Mouse (Mus musculus) kidney, postnatal 25 days (tissue): ENCODE data around the gene Pdss2.
"Not testable (repeated sequence)": the region's sequence is repeated elsewhere in the genome, so short reads cannot be mapped to it uniquely, and the experiment has no call there.

Experiments used
- DNase-seq, 2 experiments: peaks; one replicate each; pipeline ENCODE4 v3.0.0; 2021; ENCODE audit warnings: mixed read lengths in 2 of 2

The Pdss2 gene

DNA sequence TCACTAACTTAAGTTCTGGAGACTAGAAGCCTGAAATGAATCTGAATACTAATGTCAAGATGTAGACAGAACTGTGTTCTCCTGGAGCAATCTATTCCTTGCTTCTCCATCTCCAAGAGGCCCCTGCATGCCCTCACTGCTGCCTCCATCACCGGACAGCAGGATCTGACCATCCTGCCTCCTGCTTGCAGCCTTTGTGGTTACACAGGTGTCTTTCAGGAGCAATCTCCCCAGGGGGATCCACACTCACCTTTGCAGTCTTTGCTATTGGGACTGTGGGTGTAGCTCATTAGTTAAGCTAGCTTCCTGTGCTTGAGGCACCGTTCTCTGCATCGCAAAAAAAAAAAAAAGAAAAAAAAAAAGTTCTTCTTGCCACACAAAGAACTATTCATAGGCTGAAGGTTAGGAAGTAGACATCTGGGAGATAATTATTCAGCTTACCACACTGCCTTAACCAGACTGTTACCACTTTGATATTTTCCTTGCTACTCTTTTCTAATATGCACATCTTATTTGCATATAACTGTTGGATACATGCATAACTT lies 23.0 kb downstream of the Pdss2 start:
- DNase-seq, result no peak

DNA sequence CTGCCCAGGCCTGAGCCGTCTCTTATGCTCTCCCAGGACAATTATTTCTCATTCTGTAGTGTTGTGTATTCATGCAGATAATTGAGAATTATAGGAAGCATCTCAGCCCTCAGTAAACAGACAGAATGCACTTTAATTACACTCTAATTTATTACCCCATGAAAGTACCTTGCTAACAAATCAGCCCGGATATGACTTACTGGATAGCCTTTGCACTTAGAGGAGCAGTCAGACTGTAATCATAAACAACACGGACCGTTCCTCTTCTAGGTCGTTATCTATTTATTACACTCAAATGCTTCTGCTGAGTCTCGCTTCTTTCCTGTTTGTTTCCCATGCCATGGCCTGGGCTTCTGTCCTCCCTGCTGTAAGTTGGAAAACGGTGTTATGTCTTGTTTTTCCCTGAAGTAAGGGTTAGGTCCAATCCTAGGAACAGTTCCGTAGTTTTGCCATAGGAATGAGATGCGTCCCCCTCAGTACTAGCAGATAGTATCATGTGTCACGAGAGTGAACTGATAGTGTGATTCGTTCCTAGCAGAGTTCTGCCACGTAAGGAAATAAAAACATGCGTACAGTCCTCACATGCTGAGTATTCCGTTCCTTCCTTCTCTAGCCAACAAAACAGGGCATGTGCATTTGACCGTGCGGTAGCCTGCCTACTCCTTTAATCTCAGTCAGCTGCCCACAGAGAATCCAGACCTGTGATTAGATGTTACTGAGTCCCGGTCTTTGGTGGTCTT lies 24.3 kb downstream of the Pdss2 start:
- no peak for DNase-seq

DNA sequence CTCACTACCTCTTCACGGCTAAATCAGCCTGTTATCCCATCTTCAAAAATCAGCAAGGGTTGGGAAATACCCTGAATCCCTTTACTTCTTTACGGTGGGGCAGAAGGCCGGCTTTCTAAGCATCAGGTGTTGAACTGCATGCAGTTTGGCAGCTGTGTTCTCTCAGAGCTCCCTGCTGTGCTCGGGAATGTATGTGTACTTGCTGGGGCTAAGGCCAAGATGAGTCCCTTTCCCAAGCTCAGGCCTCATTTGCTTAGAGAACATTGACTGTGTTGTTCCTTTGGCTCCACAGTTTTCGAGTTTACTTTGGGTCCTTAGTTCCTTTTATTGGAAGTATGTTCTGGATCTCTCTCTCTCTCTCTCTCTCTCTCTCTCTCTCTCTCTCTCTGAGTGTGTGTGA lies 26.7 kb downstream of the Pdss2 start:
- DNase-seq, result no peak

DNA sequence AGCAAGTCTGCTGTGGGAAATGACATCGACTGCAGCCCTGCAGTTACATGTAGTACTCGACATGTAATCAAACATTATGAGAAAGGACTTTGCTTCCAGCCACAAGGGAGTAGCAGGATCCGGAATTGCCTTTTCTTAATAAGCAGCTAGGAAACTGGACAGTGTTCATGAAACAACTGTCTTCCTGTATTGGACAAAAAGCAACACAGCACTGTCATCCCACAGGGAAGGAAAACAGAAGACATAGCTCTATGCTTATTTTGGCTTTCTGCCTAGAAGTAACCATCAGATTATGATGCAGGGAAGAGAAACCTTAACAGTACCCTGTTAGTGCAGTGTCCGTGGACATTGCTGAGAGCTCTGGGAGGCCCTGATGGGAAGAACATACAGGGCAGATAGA lies 31.0 kb downstream of the Pdss2 start:
- no peak for DNase-seq

DNA sequence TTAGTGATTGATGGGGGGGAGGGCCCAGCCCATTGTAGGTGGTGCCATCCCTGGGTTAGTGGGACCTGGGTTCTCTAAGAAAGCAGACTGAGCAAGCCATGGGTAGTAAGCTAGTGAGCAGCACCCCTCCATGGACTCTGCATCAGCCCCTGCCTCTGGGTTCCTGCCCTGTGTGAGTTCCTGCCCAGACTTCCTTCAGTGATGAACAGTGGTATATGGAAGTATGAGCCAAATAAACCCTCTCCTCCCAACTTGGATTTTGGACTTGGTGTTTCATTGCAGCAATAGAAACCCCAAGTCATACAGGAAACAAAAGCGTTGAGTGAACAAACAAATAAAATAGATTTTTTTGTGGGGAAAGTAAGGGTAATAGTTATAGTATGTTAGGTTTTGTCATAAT lies 35.7 kb downstream of the Pdss2 start:
- DNase-seq, result not testable (repeated sequence)

DNA sequence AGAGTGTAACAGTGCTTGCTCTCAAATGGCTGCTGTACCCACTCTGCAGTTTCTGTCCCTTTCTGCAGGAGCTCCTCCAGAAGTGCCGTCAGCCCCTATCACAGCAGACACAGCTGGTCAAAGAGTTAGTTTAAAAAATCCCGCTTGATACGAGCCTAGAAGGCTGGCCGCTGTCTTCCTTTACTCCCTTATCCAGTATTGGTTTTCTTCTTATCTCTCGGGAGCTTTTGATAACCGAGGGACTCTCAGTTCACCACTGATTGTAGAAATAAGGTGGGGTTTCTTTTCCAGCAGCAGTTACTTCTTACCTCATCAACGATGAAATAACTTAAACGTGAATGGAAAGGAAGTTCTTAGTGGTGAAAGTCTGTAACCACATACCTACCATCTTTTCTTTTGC lies 36.2 kb downstream of the Pdss2 start:
- DNase-seq, result not testable (repeated sequence)

DNA sequence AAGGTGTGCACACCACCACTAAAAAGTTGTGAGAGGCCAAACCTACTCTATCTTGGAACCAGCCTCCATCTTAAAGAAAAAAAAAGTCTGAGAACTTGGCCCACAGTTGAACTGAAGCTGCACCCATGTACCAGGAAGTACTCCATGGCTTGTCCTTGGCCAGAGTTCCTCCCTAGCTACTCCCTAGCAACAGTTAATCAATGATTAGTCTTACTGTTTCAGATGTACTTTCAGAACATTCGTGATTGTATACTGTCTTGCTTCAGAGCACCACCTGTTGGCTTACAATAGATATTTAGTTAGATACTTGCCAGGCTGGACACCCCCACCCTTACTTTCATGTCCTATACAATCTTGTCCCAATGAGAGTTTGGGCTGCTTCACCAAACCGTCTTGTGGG lies 50.0 kb downstream of the Pdss2 start:
- DNase-seq, result peak in 1 of 2 experiments; percentile 23

DNA sequence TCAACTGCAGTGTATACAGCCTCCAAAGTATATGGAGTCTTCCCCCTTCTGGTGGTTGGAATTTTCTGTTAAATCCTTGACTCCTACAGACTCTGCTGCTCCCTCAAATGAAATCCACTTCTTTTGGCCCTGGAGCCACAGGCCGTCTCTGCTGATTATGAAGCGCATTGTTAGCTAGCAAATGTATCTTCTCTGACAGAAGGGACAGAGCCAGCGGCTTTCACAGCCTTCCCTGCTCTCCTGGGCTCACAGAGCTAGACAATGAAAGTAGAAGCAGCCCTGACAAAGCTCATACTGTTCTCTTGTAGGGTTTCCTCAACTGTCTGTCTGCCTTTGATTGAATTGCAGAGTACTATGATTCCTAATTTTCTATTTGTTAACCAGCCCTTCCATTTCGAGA lies 51.1 kb downstream of the Pdss2 start:
- DNase-seq, result no peak

DNA sequence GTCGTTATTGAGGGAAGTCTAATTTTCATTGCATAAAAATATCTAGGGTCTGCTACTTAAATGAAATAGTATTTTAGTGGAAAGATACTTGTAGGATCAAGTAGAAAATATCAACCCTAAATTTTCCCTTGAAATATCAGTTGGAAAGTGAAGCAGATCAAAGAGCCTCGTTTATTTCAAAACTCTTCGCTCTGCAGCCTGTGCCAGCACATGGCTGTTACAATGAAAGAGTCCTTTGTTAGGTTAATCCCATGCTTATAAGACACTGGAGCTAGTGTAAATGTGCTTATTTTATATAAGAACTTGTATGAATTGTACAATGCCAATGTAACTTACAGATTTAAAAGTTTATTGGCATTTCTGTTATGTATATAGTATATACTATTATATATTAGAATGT lies 51.8 kb downstream of the Pdss2 start:
- DNase-seq, result no peak

DNA sequence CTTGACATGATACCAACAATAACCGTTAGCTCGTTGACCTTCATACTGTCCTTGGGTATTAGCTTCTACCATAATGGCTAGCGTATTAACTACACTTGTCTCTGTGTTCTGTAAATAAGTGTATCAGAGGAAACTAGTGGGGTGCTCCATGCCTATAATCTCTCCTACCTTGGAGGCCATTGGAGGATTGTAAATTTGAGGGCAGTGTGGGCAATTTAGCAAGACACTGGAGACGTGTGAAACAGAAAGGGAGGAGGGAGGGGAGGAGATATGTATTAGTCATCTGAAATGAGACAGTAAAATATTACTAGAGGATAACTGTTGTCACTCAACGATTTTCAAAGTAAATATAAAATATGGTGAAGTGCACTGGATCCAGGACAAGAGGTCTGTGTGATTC lies 54.2 kb downstream of the Pdss2 start:
- DNase-seq, result no peak

DNA sequence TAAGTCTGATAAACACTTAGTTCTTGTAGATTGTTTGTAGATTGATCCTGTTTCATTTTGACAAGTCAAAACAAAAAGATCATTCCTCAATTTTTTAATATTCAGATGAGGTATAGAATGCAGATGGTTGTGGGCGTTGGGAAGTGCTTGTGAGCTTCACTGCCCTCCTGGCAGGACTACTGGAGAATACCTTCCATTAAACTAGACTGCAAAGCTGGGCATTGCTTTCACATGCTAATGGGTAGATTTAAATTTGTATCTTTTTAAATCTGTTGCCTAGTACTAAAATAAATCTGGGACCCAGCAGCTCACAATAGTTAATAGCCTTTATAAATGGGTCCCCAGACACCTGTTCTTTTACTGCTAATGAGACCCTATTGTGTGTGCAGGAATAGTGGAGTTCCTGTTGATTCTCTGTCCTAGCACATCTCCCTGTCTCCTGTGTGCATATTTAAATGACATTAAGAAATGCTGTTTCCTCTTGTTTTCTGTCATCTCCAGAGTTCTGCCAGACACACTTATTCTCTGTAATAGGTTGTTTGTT lies 54.9 kb downstream of the Pdss2 start:
- no peak for DNase-seq

DNA sequence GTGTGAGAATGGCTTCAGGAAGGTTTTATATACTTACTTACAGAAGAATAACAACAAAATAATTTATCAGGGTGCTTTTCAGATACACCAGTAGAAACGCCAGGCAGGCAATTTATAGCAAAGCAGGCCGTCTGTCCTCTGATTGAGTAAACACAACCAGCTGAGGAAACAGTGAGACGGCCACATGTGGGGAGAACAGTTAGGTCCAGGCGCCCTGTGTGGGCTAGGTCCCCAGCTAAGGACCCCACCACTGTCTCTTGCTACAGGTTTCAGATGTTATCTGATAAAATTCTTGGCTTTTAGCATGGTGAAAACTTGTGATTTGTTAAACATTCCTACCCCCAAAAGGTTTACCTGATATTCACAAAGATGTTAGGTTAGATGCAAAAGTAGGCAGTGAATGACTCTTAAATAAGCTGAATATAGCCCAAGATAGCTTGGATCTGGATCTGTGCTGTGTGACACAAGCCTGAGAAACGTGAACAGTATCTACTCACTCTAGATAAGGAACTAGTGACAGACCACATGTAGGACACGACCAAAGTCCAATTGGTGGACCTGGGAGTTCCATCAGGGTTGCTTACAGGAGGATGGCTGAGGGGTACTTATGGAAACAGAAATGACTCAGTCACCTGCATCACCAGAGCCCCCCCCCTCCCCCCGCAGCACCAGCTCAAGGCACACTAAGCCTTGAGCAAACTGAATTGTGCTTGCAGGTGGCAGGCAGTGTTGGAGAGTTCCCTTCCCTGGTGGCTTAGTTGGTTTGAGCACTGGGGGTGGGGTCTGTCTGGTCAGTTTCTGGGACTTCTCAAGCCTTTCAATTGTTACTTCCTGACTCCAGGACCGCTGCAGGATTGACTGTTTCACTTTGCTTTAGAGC lies 56.2 kb downstream of the Pdss2 start:
- no peak for DNase-seq

DNA sequence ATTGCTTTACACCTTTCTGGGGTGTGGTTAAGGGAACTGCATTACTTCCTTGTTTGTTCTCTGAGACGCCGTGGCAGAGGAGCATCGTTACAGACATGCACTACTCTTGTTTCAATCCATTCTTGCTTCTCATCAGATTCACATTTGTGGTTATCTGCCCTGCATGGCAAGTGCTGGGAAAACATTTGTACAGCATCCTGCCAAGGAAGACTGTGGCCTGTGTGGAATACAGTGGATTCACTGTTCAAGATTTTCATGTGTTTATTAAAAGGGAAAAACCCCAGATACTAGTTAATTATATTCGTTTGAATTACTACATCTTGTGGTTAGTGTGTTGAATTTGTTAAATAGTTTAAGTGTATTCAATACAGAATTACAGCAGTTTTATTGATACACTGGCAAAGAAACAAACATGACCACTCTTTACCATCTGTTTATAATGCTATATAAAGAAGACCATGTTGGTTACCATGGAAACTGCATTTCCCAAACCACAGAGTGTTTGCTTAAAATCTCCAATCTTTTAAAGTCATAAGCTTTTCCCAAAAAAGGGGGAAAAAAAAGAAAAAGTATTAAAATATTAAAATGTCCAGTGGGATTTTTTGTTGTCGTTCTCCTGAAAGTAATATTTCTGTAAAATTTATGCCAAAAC lies 58.5 kb downstream of the Pdss2 start:
- no peak for DNase-seq

DNA sequence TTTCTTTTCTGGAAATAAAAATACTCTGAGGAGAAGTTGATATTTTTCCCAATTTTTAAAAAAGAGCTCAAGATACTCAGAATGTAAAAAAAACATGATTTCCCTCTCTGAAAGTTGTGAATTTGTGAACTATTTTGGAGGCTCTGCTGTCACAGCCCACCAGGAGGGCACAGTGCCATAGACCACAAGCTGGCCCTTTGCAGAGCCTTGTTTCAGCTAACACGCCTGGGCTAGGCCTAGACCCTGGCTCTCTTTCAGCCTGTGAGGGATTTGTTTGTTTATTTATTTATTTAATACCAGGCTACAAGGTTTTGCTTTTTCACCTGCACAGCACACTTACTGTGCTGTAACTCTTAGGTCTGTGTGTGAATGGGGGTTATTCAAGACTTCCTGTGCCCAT lies 64.3 kb downstream of the Pdss2 start:
- no peak for DNase-seq

DNA sequence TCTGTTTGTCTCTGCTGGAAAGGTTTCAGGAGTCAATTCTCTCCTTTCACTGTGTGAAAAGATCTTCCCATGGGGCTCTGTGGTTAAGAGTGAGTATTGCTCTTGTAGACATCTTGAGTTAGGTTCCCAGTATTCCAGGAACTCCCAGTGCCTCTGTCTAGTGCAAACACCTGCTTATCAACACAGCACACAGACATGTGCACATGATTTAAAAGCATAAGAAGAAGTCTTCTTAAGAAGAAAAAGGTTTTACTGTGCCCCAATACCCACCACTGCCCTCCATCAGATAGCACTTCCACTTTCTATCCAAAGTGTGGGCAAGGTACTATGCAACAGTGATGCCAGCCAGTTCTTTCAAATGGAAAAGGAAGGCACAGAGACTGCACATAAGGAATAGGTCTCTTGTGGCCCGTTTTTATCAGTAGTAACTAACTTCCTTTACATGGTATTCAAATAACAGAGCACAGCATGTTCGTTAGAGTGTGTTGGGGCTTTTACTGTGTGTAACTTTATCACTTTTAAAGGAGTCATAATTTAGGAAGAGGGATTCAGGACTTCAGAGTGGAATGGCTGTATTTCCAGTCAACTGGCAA lies 69.4 kb downstream of the Pdss2 start:
- DNase-seq, result no peak

DNA sequence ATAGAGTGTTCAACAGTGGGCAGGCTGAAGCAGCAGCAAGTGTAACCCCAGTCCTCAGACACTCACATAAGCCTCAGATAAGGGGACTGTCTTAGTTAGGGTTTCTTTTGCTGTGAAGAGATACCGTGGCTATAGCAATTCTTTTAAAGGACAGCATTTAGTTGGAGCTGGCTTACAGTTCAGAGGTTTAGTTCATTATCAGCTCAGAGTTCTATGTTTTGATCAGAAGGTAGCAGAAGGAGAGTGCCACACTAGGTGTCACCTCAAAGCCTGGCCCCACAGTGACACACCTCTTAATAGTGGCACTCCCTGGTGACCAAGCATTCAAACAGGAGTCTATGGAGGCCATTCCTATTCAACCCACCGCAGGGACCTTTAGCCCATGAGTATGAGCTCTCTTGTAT lies 70.0 kb downstream of the Pdss2 start:
- no peak for DNase-seq

DNA sequence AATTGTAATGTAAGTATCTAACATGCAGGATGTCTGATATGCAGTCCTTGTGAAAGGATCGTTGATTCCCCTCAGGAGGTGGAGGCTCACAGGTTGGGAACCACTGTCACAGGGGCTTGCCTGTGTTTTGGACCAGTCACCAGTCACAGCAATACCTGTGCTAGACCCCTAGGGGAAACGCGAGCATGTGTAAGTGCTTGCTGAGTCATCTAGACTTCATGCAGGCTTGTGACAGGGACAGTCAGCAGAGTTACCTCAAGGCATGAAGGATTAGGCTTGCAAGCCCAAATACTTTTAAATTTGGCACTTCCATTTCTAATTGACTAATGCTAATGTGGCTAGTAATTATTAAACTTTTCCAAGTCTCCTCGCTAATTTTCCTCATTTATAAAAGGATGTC lies 71.2 kb downstream of the Pdss2 start:
- no peak for DNase-seq

DNA sequence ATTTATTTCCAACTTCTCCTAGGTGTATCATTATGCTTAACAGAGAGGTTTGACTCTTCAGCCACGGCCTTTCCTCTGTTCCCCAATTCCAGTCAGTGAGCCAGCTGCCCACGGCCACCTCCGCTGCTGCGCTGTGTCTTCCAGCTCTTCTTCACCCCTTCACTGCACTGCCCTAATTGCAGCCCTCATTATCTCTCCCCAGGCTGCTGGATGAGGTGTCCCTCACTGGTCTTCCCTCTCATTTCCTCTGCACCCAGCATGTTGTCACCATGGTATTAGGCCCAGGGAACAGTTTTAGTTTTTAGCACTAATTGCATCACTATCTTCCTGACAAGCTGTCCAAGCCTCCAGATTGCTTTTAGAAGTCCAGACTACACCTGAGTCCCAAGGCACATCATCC lies 73.0 kb downstream of the Pdss2 start:
- no peak for DNase-seq

DNA sequence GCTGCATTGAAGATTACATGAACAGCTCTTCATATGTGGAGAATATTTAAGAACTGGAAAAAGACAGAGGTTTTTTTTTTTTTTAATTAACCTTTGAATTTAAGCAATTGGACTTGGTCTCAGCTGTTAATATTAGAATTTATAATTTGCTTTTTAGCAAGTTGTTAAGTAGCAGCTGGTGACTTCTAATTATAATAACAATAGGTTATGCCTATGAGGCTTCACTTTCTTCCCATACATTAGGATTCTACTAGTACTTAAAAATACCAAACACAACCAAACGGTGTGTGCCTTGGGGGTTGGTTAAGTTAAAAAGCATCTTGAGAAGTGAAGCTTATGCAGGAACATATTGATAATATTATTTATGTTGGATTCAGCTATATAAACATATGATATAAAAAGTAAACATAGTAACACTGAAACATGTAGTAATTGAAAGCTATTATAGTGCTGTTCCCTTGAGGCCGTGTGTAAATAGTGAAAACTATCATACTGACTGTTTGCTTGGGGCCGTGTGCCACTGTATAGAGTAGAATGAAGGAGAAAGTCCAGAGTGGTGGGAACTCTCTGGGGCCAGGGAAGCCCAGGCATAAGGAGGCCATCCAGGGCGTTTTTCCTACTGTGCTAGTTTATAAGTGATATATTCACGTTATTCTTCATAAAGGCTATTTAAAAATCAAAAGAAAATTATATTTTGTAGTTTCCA lies 87.0 kb downstream of the Pdss2 start:
- no peak for DNase-seq

DNA sequence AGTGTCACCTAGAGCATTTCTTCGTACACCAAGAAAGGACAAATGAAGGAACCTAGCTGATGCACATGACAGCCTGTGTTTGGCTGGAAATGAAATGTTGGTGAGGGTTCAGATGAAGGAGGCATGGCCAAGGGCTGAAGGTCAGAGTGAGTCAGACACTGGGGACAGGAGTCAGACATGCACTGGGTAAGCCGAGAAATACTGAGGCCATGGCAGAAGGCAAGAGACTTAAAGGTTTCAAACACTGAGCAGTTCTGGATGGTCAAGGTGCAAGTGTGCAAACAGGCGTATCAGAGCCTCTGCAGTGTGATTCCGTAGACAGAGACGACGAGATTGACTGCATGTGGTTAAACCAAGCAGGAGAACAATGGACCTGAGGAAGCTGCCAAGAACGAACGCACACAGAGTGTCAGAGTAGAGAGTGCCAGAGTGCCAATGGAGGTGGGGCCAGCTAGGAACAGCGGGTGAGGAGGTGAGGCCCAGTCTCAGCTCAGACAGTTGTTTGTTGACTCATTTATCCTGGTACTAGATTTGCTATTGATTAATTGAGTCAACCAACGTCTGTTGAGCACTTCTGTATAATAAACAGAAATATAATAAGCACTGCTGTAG lies 89.6 kb downstream of the Pdss2 start:
- DNase-seq, result peak; percentile 56 to 78

DNA sequence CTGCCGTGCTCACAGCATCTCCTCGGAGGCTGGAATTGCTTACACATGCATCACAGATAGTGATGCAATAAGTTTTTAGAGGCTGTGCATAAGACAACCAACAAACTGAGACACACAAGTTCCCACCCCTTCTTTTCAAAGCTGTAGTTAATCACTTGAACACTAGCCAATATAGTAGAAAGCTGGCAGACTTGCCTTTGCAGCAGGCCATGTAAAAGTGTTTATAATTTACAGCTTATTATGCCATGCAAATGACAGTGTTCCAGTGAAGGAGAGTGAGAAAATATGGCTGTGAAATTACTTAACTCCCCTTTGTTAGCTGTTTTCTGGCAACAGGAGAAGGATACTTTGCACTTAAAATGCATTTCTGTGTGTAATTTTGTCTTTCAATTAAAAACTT lies 90.9 kb downstream of the Pdss2 start:
- DNase-seq, result no peak
